Mouse (Mus musculus) B cell, adult 2 months (primary cell): ENCODE measurements around the gene Phykpl.

ENCODE experiments used
- DNase-seq, 2 experiments: peaks; one replicate each; pipeline ENCODE4 v3.0.0; 2022

The Phykpl gene

GRCm38 (mm10) chr11:51619409-51620060 is 35.0 kb downstream of the Phykpl start, which contains the start of gene Nhp2:
Gene Nhp2, plus strand, starts transcription at chr11:51619735.
- DNase-seq: peak; percentile 92 to 93

GRCm38 (mm10) chr11:51620084-51620483 is 35.5 kb downstream of the Phykpl start:
- no peak for DNase-seq

DNA sequence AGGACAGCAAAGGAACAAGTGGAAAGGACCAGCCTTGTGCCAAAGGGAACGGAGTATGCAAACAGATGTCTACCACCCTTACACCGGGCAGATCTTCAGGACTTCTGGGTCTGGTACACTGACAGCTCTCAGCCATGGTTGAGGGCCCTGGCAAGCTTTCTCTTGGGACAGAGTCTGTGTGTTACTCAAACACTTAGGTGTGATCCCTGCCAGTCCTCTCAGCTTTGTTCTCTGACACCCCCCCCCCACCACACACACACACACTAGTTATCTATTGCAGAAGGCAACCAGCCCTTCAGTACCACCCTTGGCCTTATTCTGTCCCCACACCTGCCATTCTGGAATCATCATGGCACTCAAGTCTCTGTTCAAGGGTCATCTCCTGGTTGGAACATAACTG is 37.2 kb downstream of the Phykpl start:
- no peak for DNase-seq

- no peak for DNase-seq
Observed at GRCm38 (mm10) chr11:51622971-51623491, 38.5 kb downstream of the Phykpl start.

DNA sequence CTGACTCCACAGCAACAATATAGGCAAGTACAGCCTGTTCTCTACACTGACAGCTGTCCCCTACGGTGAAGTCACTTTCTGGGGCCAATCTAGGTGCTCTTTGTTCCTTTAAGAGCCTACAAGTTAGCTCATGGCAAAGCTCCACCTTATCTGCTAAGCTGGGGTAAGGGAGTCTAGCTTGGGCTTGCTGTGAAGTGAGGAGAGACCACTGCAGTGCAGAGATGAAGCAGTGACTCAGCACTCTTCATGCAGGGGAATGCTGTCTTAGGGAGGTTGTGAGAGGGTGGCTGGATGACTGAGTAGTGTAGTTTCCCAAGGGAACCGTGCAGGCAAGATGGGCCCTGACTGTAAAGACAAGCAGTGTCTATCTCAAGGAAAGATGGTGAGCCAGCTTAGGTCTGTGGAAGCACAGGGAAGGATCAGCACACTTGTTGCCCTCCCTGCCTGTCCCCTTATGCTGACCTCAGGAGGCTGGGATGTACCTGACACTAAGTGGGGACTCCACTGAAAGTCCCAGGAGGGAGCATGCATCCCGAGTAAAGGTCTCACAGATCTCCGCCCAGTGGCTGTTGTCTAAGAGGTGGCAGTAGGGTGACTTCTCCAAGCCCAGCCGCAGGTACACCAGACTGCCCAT is 40.7 kb downstream of the Phykpl start:
- no peak for DNase-seq

DNA sequence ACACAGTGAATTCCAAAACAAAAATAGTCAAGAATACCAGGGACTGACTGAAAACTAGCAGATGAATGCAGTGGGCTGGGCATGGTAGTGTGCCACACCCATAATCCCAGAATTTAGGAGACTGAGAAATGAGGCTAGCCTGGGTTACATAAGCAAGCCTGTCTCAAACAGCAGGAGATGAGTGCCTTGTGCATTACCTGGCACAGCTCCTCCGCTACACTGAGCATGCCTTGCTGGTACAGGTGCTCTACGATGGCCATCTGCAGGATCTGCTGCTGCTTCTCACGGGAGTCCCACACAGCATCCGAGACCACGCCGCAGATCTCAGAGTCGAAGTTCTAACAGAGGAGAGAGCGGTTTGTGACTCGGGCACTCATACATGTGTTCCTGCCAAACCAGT is 42.9 kb downstream of the Phykpl start:
- DNase-seq: no peak

GRCm38 (mm10) chr11:51627907-51628306 is 43.4 kb downstream of the Phykpl start:
- DNase-seq: no peak

DNA sequence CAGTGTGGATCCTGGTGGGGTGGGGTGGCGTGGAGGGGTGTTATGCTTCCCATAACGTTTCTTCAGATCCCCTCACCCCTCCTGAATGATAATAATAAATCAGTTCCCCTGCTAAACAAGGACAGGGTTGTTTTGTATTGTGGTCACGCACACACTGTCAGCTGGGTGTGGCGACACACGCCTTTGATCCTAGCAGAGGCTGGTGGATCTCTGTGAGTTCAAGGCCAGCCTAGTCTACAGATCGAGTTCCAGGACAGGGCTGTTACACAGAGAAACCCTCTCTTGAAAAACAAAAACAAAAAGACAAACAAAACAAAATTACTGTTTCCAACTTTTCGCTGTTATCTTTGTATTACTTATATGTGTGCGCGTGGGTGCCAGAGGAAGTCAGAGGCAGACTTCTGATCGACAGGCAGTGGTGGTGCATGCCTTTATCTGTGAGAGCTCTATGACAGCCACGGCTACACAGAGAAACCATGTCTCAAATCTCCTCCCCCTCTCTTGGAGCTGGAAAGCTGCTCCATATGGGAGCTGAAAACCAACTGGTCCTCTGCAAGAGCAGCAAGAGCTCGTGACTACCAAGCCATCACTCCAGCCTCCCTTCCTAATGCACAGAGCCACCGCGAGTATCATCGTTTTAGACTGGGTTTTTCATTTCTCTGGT is 45.2 kb downstream of the Phykpl start:
- DNase-seq: no peak

DNA sequence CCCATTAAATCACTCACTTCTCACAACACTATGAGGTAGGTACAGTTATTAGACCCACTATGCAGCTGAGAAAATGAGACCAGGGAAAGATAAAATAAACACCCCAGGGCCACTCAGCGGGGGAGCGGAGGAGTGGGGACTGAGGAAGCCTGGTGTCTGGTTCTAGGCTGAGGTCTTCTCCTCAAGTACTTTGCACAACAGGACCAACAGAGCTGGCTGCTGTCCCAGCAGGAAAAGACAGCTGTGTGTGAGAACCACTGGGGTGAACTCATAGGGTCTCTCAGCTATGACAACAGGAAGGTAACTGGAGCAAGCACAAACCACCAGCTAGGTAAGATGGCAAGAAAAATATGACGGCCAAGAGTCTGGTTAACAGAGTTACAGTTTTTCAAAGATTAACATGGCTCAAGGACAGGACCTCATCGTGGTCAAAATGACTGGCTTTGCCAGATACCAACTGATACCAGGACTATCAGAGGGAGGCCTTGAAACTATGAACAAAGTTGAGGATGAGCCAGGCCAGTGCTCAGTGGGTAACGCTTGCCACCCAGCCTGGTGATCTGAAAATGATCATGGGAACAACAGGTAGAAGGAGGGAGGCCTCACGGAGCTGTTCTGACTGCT is 47.7 kb downstream of the Phykpl start:
- no peak for DNase-seq

DNA sequence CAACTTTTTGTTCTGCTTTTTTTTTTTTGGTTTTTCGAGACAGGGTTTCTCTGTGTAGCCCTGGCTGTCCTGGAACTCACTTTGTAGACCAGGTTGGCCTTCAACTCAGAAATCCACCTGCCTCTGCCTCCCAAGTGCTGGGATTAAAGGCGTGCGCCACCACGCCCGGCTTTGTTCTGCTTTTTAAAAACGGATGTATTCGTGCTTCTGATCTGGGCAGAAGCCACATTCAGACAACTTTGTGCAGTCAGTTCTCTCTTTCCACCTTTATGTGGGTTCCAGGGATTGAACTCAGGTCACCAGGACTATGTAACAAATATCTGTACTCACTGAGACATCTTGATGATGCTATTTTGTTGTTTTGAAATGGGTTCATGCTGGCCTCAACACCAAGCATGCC is 48.6 kb downstream of the Phykpl start:
- DNase-seq: peak; percentile 42 to 54

GRCm38 (mm10) chr11:51633721-51634120 is 49.2 kb downstream of the Phykpl start:
- DNase-seq: no peak

GRCm38 (mm10) chr11:51635127-51635524 is 50.6 kb downstream of the Phykpl start:
- DNase-seq: no peak

- DNase-seq: peak; percentile 91 to 92
Observed at GRCm38 (mm10) chr11:51635525-51636322, 51.2 kb downstream of the Phykpl start, which contains the start of gene Rmnd5b. Gene Rmnd5b, minus strand, starts transcription at chr11:51635896.

- DNase-seq: peak; percentile 81 to 84
Observed at GRCm38 (mm10) chr11:51636323-51636684, 51.7 kb downstream of the Phykpl start.

- peak; percentile 85 to 86 for DNase-seq
Observed at GRCm38 (mm10) chr11:51637971-51638414, 53.4 kb downstream of the Phykpl start.

DNA sequence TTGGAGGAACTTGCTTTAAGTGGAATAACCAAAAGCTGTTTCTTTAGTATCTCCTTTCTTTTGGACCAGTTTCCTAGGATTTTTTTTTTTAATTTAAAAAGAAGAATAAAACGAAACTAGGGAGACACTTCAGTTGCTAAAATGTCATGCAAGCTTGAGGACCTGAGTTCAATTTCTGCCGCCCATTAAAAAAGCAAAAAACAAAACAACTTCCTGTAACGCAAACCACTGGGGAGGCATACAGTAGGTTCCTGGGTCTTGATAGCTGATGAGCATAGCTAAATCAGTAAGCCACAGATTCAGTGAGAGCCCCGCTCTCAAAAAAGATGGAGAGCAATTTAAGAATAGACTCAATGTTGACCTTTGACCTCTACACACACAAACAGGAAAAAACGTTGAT is 53.9 kb downstream of the Phykpl start:
- DNase-seq: no peak

DNA sequence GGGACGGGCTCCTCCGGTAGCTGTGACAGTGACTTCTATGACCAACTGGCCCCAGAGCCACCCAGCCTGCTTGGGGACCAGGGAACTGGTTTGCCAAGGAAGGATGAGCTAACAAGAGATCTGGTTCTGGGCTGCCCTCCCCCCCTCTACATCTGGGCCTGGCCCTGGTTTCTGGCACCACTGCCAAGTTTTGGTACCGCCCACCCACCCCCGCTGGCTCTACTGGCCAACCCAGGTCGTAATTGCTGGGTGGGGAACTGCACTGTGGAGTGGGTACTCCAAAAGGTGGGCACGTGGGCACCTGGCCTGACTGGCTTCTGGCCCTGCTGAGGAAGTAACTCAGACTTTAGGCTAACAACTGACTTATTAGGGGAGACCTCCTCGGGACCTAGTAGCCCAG is 56.2 kb downstream of the Phykpl start:
- DNase-seq: no peak

- DNase-seq: no peak
Observed at GRCm38 (mm10) chr11:51643202-51643601, 58.6 kb downstream of the Phykpl start.

GRCm38 (mm10) chr11:51643761-51644160 is 59.2 kb downstream of the Phykpl start:
- peak; percentile 37 to 42 for DNase-seq

GRCm38 (mm10) chr11:51644217-51644616 is 59.7 kb downstream of the Phykpl start:
- DNase-seq: peak; percentile 79 to 81

- no peak for DNase-seq
Observed at GRCm38 (mm10) chr11:51645293-51645692, 60.7 kb downstream of the Phykpl start.

DNA sequence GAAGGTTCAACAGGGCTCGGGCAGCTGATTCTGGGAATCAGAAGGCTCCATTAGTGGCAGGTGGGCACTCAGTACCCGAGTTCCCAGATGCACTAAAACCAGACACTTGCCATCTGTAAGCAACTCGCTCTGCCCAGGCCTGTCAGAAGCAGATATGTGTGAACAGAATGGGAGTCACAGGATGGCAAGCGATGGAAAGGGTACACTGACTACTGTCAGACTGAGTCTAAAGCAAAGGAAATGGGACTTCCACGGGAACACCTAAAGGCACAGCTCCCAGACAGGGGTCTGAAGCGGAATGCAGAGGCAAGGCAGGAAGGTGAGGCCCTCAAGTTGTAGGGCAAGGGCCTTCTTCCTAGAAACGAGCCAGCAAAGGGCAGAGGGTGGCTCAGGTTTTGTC is 61.7 kb downstream of the Phykpl start:
- no peak for DNase-seq
